Mouse (Mus musculus) CH12.LX (cell line): Measurements from ENCODE around the gene Med11. TPM values are rescaled to one million over a fixed set of nuclear protein-coding genes. Genes with fewer than 3 reads are reported as not detected.
"Not testable (repeated sequence)": the region's sequence is repeated elsewhere in the genome, so short reads cannot be mapped to it uniquely, and the experiment has no call there.

Source experiments
- DNase-seq: peaks from one replicate; pipeline ENCODE4 v3.0.0-alpha.2; 2013; ENCODE audit errors: extremely low read depth
- H3K27ac ChIP-seq: 2 replicates; pipeline ENCODE4 v1.5.1; 2012; ENCODE audit warnings: low read depth, mild to moderate bottlenecking, control low read depth, moderate library complexity; ENCODE audit not compliant: insufficient read depth
- H3K27me3 ChIP-seq: replicated peaks from 2 replicates; pipeline ENCODE3; 2012; ENCODE audit warnings: inconsistent platforms
- H3K36me3 ChIP-seq, 2 experiments: replicated peaks in 1 of 2; 2 replicates each; pipeline versions ENCODE3 to v1.6.1; 2012; ENCODE audit warnings: inconsistent platforms in 1 of 2, low read length in 1 of 2, mild to moderate bottlenecking in 1 of 2, mixed read lengths in 1 of 2, moderate library complexity in 1 of 2; ENCODE audit not compliant: control insufficient read depth in 1 of 2, insufficient read depth in 1 of 2
- H3K4me1 ChIP-seq, 2 experiments: 2 replicates each; pipeline ENCODE4 v1.6.1; 2012; ENCODE audit warnings: inconsistent platforms in 1 of 2, moderate library complexity in 1 of 2; ENCODE audit not compliant: insufficient read depth in 2 of 2, control insufficient read depth in 1 of 2
- H3K4me2 ChIP-seq: 2 replicates; pipeline ENCODE4 v1.6.1; 2012; ENCODE audit warnings: low read depth, mild to moderate bottlenecking, control low read depth; ENCODE audit not compliant: poor library complexity, insufficient read depth, severe bottlenecking
- H3K4me3 ChIP-seq, 3 experiments: fragments of 150-350 bp in 1 of 3; sonication (generic) in 1 of 3; replicated peaks in 1 of 3; 2 replicates each; pipeline versions ENCODE3 to v1.5.1; 2011 to 2012; ENCODE audit warnings: low read depth in 2 of 3, low read length in 2 of 3, mild to moderate bottlenecking in 2 of 3, moderate library complexity in 2 of 3, control low read depth in 1 of 3, improper control_type of control experiment in 1 of 3, inconsistent platforms in 1 of 3, mixed read lengths in 1 of 3; ENCODE audit not compliant: poor library complexity in 1 of 3
- H3K79me2 ChIP-seq: replicated peaks from 2 replicates; pipeline ENCODE4 v1.6.1; 2012; ENCODE audit warnings: mild to moderate bottlenecking, moderate library complexity; ENCODE audit not compliant: control insufficient read depth, poor library complexity, insufficient read depth, severe bottlenecking; ENCODE audit errors: extremely low read depth
- H3K9ac ChIP-seq: 2 replicates; pipeline ENCODE4 v1.6.1; 2012; ENCODE audit warnings: low read depth, mild to moderate bottlenecking, control low read depth, moderate library complexity; ENCODE audit not compliant: insufficient read depth
- H3K9me3 ChIP-seq: replicated peaks from 2 replicates; pipeline ENCODE3; 2012; ENCODE audit warnings: low read length, inconsistent platforms, mixed read lengths
- BHLHE40 ChIP-seq: IDR thresholded peaks from 2 replicates; pipeline ENCODE4 v1.6.1; 2011; ENCODE audit warnings: mild to moderate bottlenecking, low read depth, low read length, improper control_type of control experiment
- CHD2 ChIP-seq: IDR thresholded peaks from 2 replicates; pipeline ENCODE4 v1.6.1; 2011; ENCODE audit warnings: low read length, improper control_type of control experiment
- CTCF ChIP-seq, 2 experiments: IDR thresholded peaks in 1 of 2; conservative IDR thresholded peaks in 1 of 2; 2 replicates each; pipeline ENCODE4 v1.5.1; 2011 to 2012; ENCODE audit warnings: low read depth in 2 of 2, low read length in 2 of 2, improper control_type of control experiment in 1 of 2, inconsistent platforms in 1 of 2, mild to moderate bottlenecking in 1 of 2, moderate library complexity in 1 of 2
- E2F4 ChIP-seq: IDR thresholded peaks from 2 replicates; pipeline ENCODE4 v1.6.1; 2011; ENCODE audit warnings: low read depth, low read length, improper control_type of control experiment; ENCODE audit not compliant: insufficient replicate concordance
- ELF1 ChIP-seq: IDR thresholded peaks from 2 replicates; pipeline ENCODE4 v1.6.1; 2014; ENCODE audit warnings: low read depth, mild to moderate bottlenecking, inconsistent platforms, low read length, improper control_type of control experiment
- EP300 ChIP-seq: IDR thresholded peaks from 2 replicates; pipeline ENCODE4 v1.6.1; 2011; ENCODE audit warnings: low read length, improper control_type of control experiment
- ETS1 ChIP-seq: conservative IDR thresholded peaks from 2 replicates; pipeline ENCODE4 v1.6.1; 2012; ENCODE audit warnings: low read depth, mild to moderate bottlenecking, inconsistent platforms, low read length, improper control_type of control experiment, moderate library complexity
- HCFC1 ChIP-seq: IDR thresholded peaks from 2 replicates; pipeline ENCODE4 v1.6.1; 2012; ENCODE audit warnings: low read depth, mild to moderate bottlenecking, inconsistent platforms, low read length, improper control_type of control experiment
- IRF4 ChIP-seq: IDR thresholded peaks from 2 replicates; pipeline ENCODE4 v1.6.1; 2014; ENCODE audit warnings: low read depth, mild to moderate bottlenecking, inconsistent platforms, low read length, improper control_type of control experiment
- JUN ChIP-seq: IDR thresholded peaks from 2 replicates; pipeline ENCODE4 v1.6.1; 2011; ENCODE audit warnings: low read depth, mild to moderate bottlenecking, low read length, improper control_type of control experiment, moderate library complexity; ENCODE audit not compliant: insufficient read depth
- JUND ChIP-seq: conservative IDR thresholded peaks from 2 replicates; pipeline ENCODE4 v1.6.1; 2011; ENCODE audit warnings: low read depth, low read length, improper control_type of control experiment
- KAT2A ChIP-seq: IDR thresholded peaks from 2 replicates; pipeline ENCODE4 v1.6.1; 2012; ENCODE audit warnings: low read length, improper control_type of control experiment, inconsistent platforms; ENCODE audit not compliant: insufficient replicate concordance
- MAZ ChIP-seq: IDR thresholded peaks from 2 replicates; pipeline ENCODE4 v1.6.1; 2012; ENCODE audit warnings: low read depth, mild to moderate bottlenecking, inconsistent platforms, low read length, improper control_type of control experiment, moderate library complexity
- MEF2A ChIP-seq: IDR thresholded peaks from 2 replicates; pipeline ENCODE4 v1.6.1; 2014; ENCODE audit warnings: low read depth, mild to moderate bottlenecking, inconsistent platforms, low read length, improper control_type of control experiment, borderline replicate concordance
- MXI1 ChIP-seq: IDR thresholded peaks from 2 replicates; pipeline ENCODE4 v1.6.1; 2011; ENCODE audit warnings: mild to moderate bottlenecking, low read depth, low read length, improper control_type of control experiment
- MYC ChIP-seq: IDR thresholded peaks from 2 replicates; pipeline ENCODE4 v1.6.1; 2011; ENCODE audit warnings: low read depth, mild to moderate bottlenecking, improper control_type of control experiment, low read length
- NELFE ChIP-seq: IDR thresholded peaks from 2 replicates; pipeline ENCODE4 v1.6.1; 2011; ENCODE audit warnings: low read depth, low read length, improper control_type of control experiment
- NRF1 ChIP-seq: IDR thresholded peaks from 2 replicates; pipeline ENCODE4 v1.6.1; 2014; ENCODE audit warnings: low read depth, mild to moderate bottlenecking, inconsistent platforms, low read length, improper control_type of control experiment, moderate library complexity
- PAX5 ChIP-seq: IDR thresholded peaks from 2 replicates; pipeline ENCODE4 v1.6.1; 2012; ENCODE audit warnings: low read length, inconsistent platforms, mixed read lengths
- POLR2A ChIP-seq: IDR thresholded peaks from 2 replicates; pipeline ENCODE4 v1.6.1; 2011; ENCODE audit warnings: low read depth, mild to moderate bottlenecking, improper control_type of control experiment, low read length
- POLR2AphosphoS2 ChIP-seq: IDR thresholded peaks from 2 replicates; pipeline ENCODE4 v1.6.1; 2011; ENCODE audit warnings: low read depth, low read length, improper control_type of control experiment
- RCOR1 ChIP-seq: conservative IDR thresholded peaks from 2 replicates; pipeline ENCODE4 v1.6.1; 2012; ENCODE audit warnings: low read depth, mild to moderate bottlenecking, inconsistent platforms, low read length, improper control_type of control experiment
- TBP ChIP-seq: conservative IDR thresholded peaks from 2 replicates; pipeline ENCODE4 v1.6.1; 2011; ENCODE audit warnings: low read depth, low read length, improper control_type of control experiment
- TCF12 ChIP-seq: IDR thresholded peaks from 2 replicates; pipeline ENCODE4 v1.6.1; 2014; ENCODE audit warnings: low read depth, mild to moderate bottlenecking, inconsistent platforms, low read length, improper control_type of control experiment
- USF1 ChIP-seq: IDR thresholded peaks from 2 replicates; pipeline ENCODE4 v1.6.1; 2014; ENCODE audit warnings: low read depth, mild to moderate bottlenecking, inconsistent platforms, low read length, improper control_type of control experiment
- ZKSCAN1 ChIP-seq: IDR thresholded peaks from 2 replicates; pipeline ENCODE4 v1.6.1; 2012; ENCODE audit warnings: low read depth, inconsistent platforms, low read length, improper control_type of control experiment, borderline replicate concordance
- dilution Hi-C: fragments of 300-500 bp; cut with MboI; formaldehyde crosslinking; loops from 2 replicates; pipeline ENCODE4 v1.14.3; 2020; ENCODE audit warnings: low sequenced_read_pairs; ENCODE audit not compliant: extremely low pct_unique_long_range_greater_than_20kb, extremely low pct_ligation_motif_present
- in situ Hi-C: fragments of 300-500 bp; cut with MboI; formaldehyde crosslinking; loops from 3 replicates; pipeline ENCODE4 v1.14.3; 2019; ENCODE audit warnings: low sequenced_read_pairs, low pct_ligation_motif_present, low pct_unique_long_range_greater_than_20kb, mixed read lengths
- polyA plus RNA-seq: library from polyadenylated mRNA; unstranded; fragments of >175 nt; gene quantifications from 2 replicates; pipeline ENCODE4 v1.2.1, GENCODE M21; 2012; ENCODE audit warnings: low read depth; ENCODE audit not compliant: insufficient read length
- total RNA-seq, 2 experiments: library from RNA; depleted of rRNA; stranded (reverse); fragments of 300-350 nt in 1 of 2; fragments of >200 nt in 1 of 2; gene quantifications; 2 replicates each; pipeline ENCODE4 v1.2.3; 2012 to 2014

Med11 gene
- total and polyA plus RNA-seq, 3 experiments: 52.2 to 79.9 (median 74.3) TPM

DNA sequence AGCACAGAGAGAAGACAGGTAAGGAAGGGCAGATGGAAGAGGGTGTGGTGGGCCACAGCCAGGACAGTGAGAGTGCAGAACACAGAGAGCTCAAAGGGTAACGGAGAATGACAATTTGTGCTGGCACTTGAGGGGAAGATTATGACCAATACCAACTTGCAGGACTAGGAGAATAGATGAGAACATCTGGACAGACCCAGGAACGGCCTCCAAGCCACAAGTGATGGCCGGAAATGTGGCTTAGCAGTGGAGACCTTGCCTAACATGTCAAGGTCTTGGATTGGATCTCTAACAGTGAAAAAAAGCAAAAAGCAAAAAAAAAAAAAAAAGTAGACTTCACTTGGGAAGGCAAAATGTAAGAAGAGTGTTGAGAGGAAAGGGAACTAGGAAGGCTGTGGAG, 18.0 kb downstream of the Med11 start:
- dilution Hi-C loops (no loop called here), in situ Hi-C loops (no loop called here)
- DNase-seq: no peak
- Histone ChIP-seq H3K27me3 (no peaks in the 10 kb centered on the region), H3K27ac (no peak overlapping the region), H3K4me2 (no peak overlapping the region), H3K9ac (no peak overlapping the region), H3K4me1 (peaks cover 0 to 14% of the 10 kb centered on the region in 2 experiments; a peak in 2 of 4 replicates), H3K36me3 (no peaks in the 10 kb centered on the region), H3K9me3 (no peaks in the 10 kb centered on the region), H3K4me3 (no peak overlapping the region), H3K79me2 (no peaks in the 10 kb centered on the region)
- TF ChIP-seq JUN (no peak), CHD2 (no peak), NELFE (no peak), ZKSCAN1 (no peak), IRF4 (no peak), MYC (no peak), USF1 (no peak), ETS1 (no peak), MXI1 (no peak), MEF2A (no peak), HCFC1 (no peak), BHLHE40 (no peak), CTCF (conservative IDR thresholded peaks at IDR 0.05 in 1 of 2, IDR thresholded peaks at IDR 0.05 in 1 of 2; ENCODE audit: low read depth in 2 of 2, low read length in 2 of 2) (no peak)

DNA sequence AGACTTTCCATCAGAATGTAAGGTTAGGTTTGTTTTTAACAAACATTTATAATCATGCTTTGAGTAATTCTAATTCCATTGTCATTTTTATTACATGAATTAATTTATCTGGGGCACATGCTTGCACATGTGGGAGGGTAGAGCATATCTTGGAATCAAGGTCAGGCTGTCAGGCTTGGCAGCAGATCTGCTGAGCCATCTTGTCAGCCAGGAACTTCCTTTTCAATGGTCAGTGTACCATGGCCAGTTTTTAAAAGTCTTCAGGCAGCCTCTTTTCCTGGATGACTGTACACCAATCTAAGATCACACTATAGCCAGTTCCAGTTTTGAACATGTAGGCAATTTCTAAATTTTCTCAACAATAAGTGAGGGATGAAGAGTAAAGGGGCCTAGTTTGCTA, 21.0 kb downstream of the Med11 start:
- H3K4me3 ChIP-seq: no peak overlapping the region
- no peaks in the 10 kb centered on the region for H3K79me2 ChIP-seq
- no peaks in the 10 kb centered on the region for H3K27me3 ChIP-seq
- DNase-seq: no peak
- no peak overlapping the region for H3K27ac ChIP-seq
- no peaks in the 10 kb centered on the region for H3K36me3 ChIP-seq
- no peak overlapping the region for H3K9ac ChIP-seq
- dilution Hi-C loops: no loop called here
- peaks cover 0 to 24% of the 10 kb centered on the region in 2 experiments; a peak in 2 of 4 replicates for H3K4me1 ChIP-seq
- in situ Hi-C loops: no loop called here
- TF ChIP-seq RCOR1 (no peak), CHD2 (no peak), PAX5 (no peak), HCFC1 (no peak), MEF2A (no peak), ELF1 (no peak), POLR2AphosphoS2 (no peak), POLR2A (no peak), TCF12 (no peak), ZKSCAN1 (no peak), TBP (no peak), MAZ (no peak), ETS1 (no peak), MYC (no peak), MXI1 (no peak), E2F4 (no peak), JUND (no peak), EP300 (no peak), KAT2A (no peak), NRF1 (no peak)
- no peak overlapping the region for H3K4me2 ChIP-seq
- no peaks in the 10 kb centered on the region for H3K9me3 ChIP-seq

DNA sequence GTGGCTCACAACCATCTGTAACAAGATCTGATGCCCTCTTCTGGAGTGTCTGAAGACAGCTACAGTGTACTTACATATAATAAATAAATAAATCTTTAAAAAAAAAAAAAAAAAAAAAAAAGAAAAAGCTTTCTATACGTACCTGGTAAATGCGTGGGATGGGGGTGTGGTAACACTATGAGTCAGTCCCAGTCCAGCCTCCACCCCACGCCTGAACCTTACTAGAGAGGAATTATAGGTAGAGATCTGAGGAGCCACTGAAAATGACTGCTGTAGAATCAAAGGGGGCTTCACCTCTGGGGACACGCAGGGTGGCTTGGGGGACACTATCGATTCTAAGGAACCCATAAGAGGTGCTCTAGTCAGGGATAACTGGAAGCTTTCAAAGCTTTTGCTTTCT, 21.6 kb downstream of the Med11 start:
- H3K4me3 ChIP-seq, H3K9ac ChIP-seq, H3K27ac ChIP-seq, dilution Hi-C loops, H3K79me2 ChIP-seq, H3K36me3 ChIP-seq, DNase-seq, H3K4me2 ChIP-seq, H3K9me3 ChIP-seq, in situ Hi-C loops, H3K27me3 ChIP-seq: not testable (repeated sequence)
- peaks cover 0 to 20% of the 10 kb centered on the region in 2 experiments; a peak in 2 of 4 replicates for H3K4me1 ChIP-seq
